Mouse (Mus musculus) lung, postnatal 4 days (tissue): ENCODE measurements around the gene Arhgef7.
A peak's percentile ranks its signal among the peaks of the same experiment; 100 is the strongest.
"Not testable (repeated sequence)": the region's sequence is repeated elsewhere in the genome, so short reads cannot be mapped to it uniquely, and the experiment has no call there.

Source experiments
- DNase-seq, 2 experiments: peaks; one replicate each; pipeline ENCODE4 v3.0.0; 2021

Gene Arhgef7

DNA sequence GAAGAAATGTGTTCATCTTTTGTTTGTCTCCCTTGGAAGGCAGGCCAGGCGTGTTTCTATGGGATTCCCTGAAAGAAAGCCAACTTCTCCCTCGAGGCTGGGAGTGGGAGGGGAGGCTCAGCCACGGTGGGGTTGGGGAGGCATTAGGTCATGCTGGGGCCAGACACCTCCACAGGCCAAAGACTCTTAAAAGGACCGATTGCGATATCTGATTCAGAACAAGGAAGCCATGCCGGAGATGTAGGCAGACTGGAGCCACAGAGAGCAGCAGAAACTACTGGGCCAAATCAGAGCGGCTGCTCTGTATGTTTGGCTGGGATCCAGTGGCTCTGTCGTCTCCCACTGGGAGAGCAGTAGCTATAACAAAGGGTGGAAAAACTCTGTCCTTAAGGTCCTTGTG, 114.0 kb downstream of the Arhgef7 start:
- DNase-seq = peak; percentile 46 to 53

DNA sequence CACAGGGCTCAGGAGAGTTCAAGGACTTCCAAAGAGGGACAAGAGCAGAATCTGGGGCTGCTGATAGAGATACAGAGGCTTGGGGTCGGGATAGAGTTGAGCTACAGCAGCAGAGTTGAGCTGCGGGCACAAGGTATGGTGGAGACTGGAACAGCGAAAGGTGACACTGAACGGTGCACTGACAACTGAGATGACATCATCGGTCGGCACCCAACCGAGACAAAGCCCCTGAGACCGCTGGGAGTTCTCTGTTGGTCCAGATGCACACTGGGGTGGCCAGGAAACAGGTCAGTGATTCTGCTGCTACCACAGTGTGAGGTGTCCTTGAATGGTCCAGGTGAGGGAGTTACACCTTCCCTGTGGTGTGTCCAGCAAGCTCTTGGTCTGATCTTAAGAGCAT, 115.2 kb downstream of the Arhgef7 start:
- DNase-seq = no peak

DNA sequence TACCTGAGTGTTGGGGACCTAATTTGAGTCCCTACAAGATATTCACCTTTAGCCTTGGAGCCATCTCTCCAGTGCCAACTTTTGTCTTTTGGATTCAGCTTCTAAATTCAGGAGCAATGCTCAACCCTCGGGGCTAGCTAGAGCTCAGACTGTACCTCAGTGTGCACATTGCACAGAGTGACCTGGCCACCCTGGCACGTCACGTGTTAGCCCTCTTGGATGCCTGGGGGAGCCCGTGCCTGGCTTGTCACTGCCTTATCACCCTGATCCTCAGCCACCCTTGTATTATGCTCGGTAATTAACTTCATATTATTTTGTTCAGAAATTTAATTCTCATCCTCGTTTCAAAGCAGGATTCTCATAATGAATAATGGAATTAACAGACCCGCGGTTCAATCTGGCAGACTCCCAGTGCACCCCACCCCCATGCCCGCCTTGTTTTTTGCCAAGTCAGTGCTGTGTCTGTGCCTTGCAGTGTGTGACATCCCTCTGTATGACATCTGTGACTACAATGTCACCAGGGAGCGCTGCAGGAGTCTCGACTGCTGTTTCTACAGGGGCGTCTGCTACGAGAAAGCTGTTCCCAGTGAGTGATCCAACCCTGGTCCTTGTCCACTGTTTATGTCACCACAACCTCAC, 116.3 kb downstream of the Arhgef7 start:
- DNase-seq = peak; percentile 21 to 41

DNA sequence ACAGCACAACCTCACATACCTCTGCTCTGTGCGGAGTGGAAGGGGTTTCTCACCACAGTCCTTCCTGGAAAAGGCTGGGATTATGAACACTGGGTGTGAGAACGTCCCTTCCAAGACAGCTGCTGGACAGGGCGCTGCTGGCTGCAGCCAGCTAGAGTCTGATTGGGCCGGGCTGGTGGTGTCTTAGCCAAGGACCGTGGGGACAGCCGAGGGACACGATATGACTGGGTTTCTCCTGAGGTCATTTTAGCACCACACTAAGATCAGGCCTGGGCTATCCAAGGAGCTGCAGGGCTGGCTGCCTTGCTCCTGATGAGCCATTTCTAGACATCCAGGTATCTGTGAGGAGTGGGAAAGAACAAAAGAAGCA, 116.8 kb downstream of the Arhgef7 start:
- DNase-seq = peak in 1 of 2 experiments; percentile 39

DNA sequence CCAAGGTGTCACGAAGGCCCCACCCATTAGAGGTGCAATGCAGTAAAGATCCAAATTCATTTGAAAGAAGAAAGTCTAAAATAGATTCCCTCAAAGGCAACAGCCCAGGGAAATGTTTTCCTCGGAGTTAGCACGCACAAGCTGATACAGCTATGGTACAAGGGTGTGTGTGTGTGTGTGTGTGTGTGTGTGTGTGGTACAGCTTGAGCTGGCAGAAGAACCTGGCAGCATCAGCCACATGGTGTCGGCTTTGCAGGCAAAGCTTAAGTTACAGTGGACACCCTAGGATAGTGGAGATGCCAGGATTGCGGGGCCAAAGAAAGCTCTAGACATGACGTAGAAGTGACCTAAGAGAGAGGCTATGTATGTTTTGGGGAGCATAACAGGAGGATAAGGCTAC, 119.3 kb downstream of the Arhgef7 start:
- DNase-seq = no peak

DNA sequence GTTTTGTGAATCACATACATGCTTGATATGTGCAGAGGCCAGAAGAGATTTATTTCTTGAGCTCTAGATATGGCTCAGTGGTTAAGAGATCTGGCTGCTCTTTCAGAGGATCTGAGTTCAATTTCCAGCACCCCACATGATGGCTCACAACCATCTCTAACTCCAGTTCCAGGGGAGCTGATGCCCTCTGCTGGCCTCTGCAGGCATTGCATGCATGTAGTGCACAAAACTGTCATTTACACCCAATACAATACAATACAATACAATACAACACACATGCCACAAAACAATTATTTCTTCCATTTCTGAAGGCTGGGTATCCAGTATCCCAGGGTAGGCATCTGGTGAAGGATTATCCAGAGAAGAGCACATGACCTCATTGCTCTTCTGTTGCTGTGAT, 140.3 kb downstream of the Arhgef7 start:
- no peak for DNase-seq

DNA sequence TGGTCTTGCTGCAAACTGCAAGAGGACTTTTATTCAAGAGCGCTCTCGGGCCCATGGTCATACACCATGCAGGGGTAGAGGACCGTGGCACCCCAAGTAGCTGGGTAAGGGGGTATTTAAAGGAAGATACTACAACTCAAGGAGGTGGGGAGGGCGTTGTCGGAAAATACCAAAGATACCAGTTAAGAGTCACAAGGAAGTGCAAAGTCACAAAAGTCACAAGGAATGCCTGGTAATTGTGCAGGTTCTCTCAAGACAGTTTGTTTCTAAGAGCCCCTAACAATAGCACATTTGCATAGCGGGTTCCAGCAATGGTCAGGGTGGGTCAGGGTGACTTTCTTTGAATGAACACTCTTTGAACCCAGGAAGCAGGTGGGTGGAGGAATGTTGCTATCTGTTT, 146.7 kb downstream of the Arhgef7 start:
- not testable (repeated sequence) for DNase-seq

DNA sequence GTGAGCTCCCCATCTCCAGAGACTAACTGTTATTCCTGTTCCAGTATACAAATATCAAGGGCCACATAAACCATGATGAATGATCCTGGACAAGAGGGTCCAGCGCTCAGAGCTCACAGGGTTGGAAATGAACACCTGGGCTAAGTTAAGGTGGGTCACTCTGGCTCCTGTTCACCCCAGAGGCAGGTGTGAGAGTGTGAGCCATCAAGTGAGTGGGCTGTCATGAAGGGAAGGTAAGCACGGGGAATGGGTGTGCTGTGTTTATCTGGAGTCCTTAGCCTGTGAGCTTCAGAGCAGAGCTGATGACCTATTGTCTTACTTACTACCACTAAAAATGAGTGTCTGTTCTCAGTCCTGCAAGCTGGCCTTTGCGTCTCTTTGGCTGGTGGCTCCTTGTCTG, 157.1 kb downstream of the Arhgef7 start:
- DNase-seq = no peak
